Mouse (Mus musculus): ENCODE data around the gene BC067074. TPM values are rescaled to one million over a fixed set of nuclear protein-coding genes. Genes with fewer than 3 reads are reported as not detected.
A peak's percentile ranks its signal among the peaks of the same experiment; 100 is the strongest.
"Not testable (repeated sequence)": the region's sequence is repeated elsewhere in the genome, so short reads cannot be mapped to it uniquely, and the experiment has no call there.

Gene BC067074
- 1 to 10 TPM; 2.0 to 3.1 TPM for total RNA-seq (2021)
- long read RNA-seq, experiment 1, partial matches to known transcripts: 1 of 1 reads
- long read RNA-seq, experiment 1, other reads (novel, unspliced or antisense): 0 of 1 reads
- long read RNA-seq, experiment 2, partial matches to known transcripts: 0 of 2 reads
- long read RNA-seq, experiment 2, other reads (novel, unspliced or antisense): 2 of 2 reads

- peak; percentile 46 for DNase-seq
- intact Hi-C loops (cut with DNase I; ENCODE audit: low total_unique reads): no loop called here
Observed at GRCm38 (mm10) chr13:113292975-113293706, at the start of gene BC067074. BC067074 (plus strand) TSS chr13:113293159.

- DNase-seq: no peak
- intact Hi-C loops (cut with DNase I; ENCODE audit: low total_unique reads): no loop called here
Observed at GRCm38 (mm10) chr13:113245025-113245424, 47.9 kb upstream of the BC067074 start.

- DNase-seq; intact Hi-C loops (cut with DNase I; ENCODE audit: low total_unique reads): not testable (repeated sequence)
Observed at GRCm38 (mm10) chr13:113252580-113252979, 40.4 kb upstream of the BC067074 start.

- intact Hi-C loops (cut with DNase I; ENCODE audit: low total_unique reads): no loop called here
- DNase-seq: no peak
Observed at GRCm38 (mm10) chr13:113256766-113257165, 36.2 kb upstream of the BC067074 start.

- intact Hi-C loops (cut with DNase I; ENCODE audit: low total_unique reads): no loop called here
- no peak for DNase-seq
Observed at GRCm38 (mm10) chr13:113257190-113257589, 35.8 kb upstream of the BC067074 start.

- DNase-seq: no peak
Observed at GRCm38 (mm10) chr13:113259237-113259636, 33.7 kb upstream of the BC067074 start.

GRCm38 (mm10) chr13:113262822-113263221, 30.1 kb upstream of the BC067074 start:
- DNase-seq: no peak
- intact Hi-C loops (cut with DNase I; ENCODE audit: low total_unique reads): loop anchor here (5.0 kb wide), 1 partner anchor 216 kb away; the partner anchor contains the start of gene Gpx8

More at GRCm38 (mm10) chr13:113259237-113259636, 33.7 kb upstream of the BC067074 start:
- intact Hi-C loops (cut with DNase I; ENCODE audit: low total_unique reads): no loop called here

GRCm38 (mm10) chr13:113265257-113265656, 27.7 kb upstream of the BC067074 start:
- peak; percentile 22 for DNase-seq

GRCm38 (mm10) chr13:113266495-113266951, 26.4 kb upstream of the BC067074 start:
- DNase-seq: peak; percentile 70
- intact Hi-C loops (cut with DNase I; ENCODE audit: low total_unique reads): loop anchor here (5.0 kb wide), 1 partner anchor 351 kb away; the partner anchor contains the start of gene Snx18

More at GRCm38 (mm10) chr13:113265257-113265656, 27.7 kb upstream of the BC067074 start:
- intact Hi-C loops (cut with DNase I; ENCODE audit: low total_unique reads): loop anchor here (5.0 kb wide), 1 partner anchor 352 kb away; the partner anchor contains the start of gene Snx18

- DNase-seq: no peak
- intact Hi-C loops (cut with DNase I; ENCODE audit: low total_unique reads): loop anchor here (5.0 kb wide), 1 partner anchor 350 kb away; the partner anchor contains the start of gene Snx18
Observed at GRCm38 (mm10) chr13:113267204-113267603, 25.8 kb upstream of the BC067074 start.

GRCm38 (mm10) chr13:113269777-113270776, 22.9 kb upstream of the BC067074 start:
- peak; percentile 75 for DNase-seq
- intact Hi-C loops (cut with DNase I; ENCODE audit: low total_unique reads): loop anchor here (5.0 kb wide), 1 partner anchor 347 kb away; the partner anchor contains the start of gene Snx18

GRCm38 (mm10) chr13:113271189-113271588, 21.8 kb upstream of the BC067074 start:
- intact Hi-C loops (cut with DNase I; ENCODE audit: low total_unique reads): no loop called here
- DNase-seq: no peak

GRCm38 (mm10) chr13:113287141-113287540, 5.8 kb upstream of the BC067074 start:
- no peak for DNase-seq
- intact Hi-C loops (cut with DNase I; ENCODE audit: low total_unique reads): no loop called here

GRCm38 (mm10) chr13:113288210-113289197, 4.5 kb upstream of the BC067074 start:
- DNase-seq: no peak

GRCm38 (mm10) chr13:113289760-113290159, 3.2 kb upstream of the BC067074 start:
- no peak for DNase-seq
- intact Hi-C loops (cut with DNase I; ENCODE audit: low total_unique reads): no loop called here

More at GRCm38 (mm10) chr13:113288210-113289197, 4.5 kb upstream of the BC067074 start:
- intact Hi-C loops (cut with DNase I; ENCODE audit: low total_unique reads): no loop called here

- intact Hi-C loops (cut with DNase I; ENCODE audit: low total_unique reads): no loop called here
- no peak for DNase-seq
Observed at GRCm38 (mm10) chr13:113292001-113292400, 958 bp upstream of the BC067074 start.

GRCm38 (mm10) chr13:113293707-113294432, 911 bp downstream of the BC067074 start:
- DNase-seq: no peak
- intact Hi-C loops (cut with DNase I; ENCODE audit: low total_unique reads): no loop called here
